Mouse (Mus musculus) spleen, postnatal 10 days (tissue): ENCODE measurements around the gene Gm5152.
"Not testable (repeated sequence)": the region's sequence is repeated elsewhere in the genome, so short reads cannot be mapped to it uniquely, and the experiment has no call there.

Experiments used
- DNase-seq, 2 experiments: peaks; one replicate each; pipeline ENCODE4 v3.0.0; 2021 to 2022; ENCODE audit warnings: low spot score in 2 of 2

Gm5152 gene

DNA sequence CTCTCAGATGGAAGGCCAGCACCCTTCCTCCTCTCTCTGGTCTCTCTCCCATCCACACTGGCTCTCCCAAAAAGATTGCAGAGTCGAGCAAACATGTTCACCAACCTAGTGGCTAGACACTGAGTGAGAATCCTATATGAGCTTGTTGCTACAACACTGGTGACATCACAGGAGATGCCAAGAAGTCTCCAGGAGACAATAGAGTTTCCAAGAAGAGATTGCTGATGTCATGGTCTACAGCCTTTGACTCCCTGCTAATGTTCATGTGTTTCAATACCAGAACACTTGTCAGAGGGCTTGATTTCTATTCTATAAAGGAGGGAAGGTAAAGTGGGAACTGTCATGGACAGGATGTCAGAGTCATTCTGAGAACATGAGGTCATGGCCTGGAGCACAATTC is at the start of gene Gm5152:
Gene Gm5152, minus strand, starts transcription at position 101 of the 400 bp plus-strand sequence.
- not testable (repeated sequence) for DNase-seq

GRCm38 (mm10) chr5:10254768-10255167 is 8.4 kb upstream of the Gm5152 start:
- not testable (repeated sequence) for DNase-seq

- DNase-seq = not testable (repeated sequence)
Observed at GRCm38 (mm10) chr5:10245770-10246169, 556 bp downstream of the Gm5152 start.

GRCm38 (mm10) chr5:10240436-10240835 is 5.9 kb downstream of the Gm5152 start:
- not testable (repeated sequence) for DNase-seq

- DNase-seq = no peak
Observed at GRCm38 (mm10) chr5:10220317-10220716, 26.0 kb downstream of the Gm5152 start.

DNA sequence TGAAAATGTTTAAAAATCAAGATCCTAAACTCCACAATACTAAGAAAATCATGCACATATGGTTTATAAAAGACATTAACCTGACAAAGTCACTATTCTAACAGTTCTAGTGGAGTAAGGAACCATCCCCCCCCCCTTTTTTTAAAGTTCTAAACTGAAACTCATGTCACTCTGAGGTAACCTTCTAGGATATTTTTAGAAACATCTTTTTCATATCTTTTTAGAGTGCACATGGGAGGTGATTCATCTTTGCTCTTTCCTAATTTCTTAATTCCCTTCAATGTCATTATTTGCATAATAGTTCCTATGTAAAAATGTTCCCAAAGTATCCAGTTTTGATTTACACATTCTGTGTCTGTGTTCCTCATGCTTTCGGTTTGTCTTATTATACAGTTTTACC is 43.3 kb downstream of the Gm5152 start:
- DNase-seq = no peak

- DNase-seq = no peak
Observed at GRCm38 (mm10) chr5:10196880-10197279, 49.4 kb downstream of the Gm5152 start.
